Mouse (Mus musculus): Measurements from ENCODE around the gene Nfe2l3. TPM values are rescaled to one million over a fixed set of nuclear protein-coding genes. Genes with fewer than 3 reads are reported as not detected.

The Nfe2l3 gene
- polyA plus RNA-seq, 1 experiment from 2014 or later, result 4.0 TPM

DNA sequence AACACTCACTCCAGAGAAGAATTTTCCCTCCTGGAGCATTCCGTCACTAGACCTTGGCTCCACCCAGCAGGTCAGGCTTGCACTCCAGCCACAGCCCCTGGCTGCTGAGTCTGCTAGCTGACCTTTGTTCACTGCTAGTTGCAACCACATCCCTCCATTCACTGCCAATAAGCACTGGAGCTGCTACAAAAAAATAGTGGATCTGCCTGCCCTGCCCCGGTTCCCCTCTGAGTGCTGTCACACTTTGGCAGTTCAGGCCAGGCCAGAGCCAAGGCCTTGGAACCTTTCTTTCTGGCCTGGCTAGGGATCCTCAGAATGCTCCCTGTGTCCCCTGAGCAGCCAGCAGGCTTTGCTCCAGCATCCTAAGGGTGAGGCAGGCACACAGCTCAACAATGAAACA, 57.3 kb downstream of the Nfe2l3 start:
- Histone ChIP-seq H3K9ac (ENCODE audit: low read length) (no peak overlapping the region), H3K9me3 (replicated peaks; ENCODE audit: control insufficient read depth, low read length) (peaks cover 5% of the 10 kb centered on the region; the same call in 1 of the 2 replicates), H3K4me1 (ENCODE audit: control insufficient read depth, insufficient read depth, low read length) (peaks cover 5% of the 10 kb centered on the region), H3K4me3 (ENCODE audit: low read length) (no peak overlapping the region), H3K4me2 (ENCODE audit: low read depth, low read length) (no peak overlapping the region), H3K36me3 (ENCODE audit: control insufficient read depth, insufficient read depth) (no peaks in the 10 kb centered on the region), H3K27me3 (ENCODE audit: control insufficient read depth, insufficient read depth, low read length) (no peaks in the 10 kb centered on the region), H3K27ac (ENCODE audit: low read length) (peak overlapping the region; percentile 54)
- ATAC-seq (replicated peaks; ENCODE audit: extremely low read depth, insufficient read depth, low FRiP score), result peak; percentile 63; the same call in 1 of the 2 replicates
- WGBS, result 30% methylated on average over 2 of the region's 2 CpGs

DNA sequence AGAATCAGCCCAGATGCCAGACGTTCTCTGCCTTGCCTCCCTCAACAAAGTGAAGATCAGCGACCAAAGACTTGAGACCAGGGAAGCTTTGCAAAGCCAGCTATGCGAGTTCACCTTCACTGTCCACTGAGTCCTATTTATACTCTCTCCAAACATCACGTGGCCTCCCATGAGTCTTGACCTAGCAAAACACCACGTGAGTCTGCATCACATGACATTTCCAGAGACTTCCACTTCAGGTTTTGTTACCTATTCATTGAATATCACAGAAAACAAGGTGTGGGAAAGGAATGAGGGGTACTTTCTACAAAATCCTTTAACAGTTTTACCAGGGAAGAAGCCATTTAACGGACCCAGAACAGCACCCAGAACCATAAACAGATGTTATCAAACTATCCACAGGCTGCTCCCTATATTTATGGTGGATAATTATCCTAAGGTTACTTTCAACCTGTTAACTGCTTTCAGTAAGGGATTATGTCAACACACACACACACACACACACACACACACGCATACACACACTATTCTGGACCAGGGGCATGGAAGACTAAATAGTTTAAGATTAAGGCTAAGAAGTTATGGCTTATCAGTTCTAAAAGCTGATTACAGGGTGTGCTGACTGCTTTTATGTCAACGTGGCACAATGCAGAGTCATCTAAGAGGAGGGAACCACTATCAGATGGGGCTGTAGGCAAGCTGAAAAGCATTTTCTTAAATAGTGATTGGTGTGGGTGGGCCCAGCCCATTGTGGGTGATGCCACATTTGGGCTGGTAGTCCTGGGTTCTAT, 65.0 kb downstream of the Nfe2l3 start:
- H3K4me2 ChIP-seq (ENCODE audit: low read depth, low read length), result no peak overlapping the region
- WGBS, result 52% methylated on average over 8 of the region's 8 CpGs
- ATAC-seq (replicated peaks; ENCODE audit: extremely low read depth, insufficient read depth, low FRiP score), result no peak
- H3K27me3 ChIP-seq (ENCODE audit: control insufficient read depth, insufficient read depth, low read length), result no peaks in the 10 kb centered on the region
- H3K9ac ChIP-seq (ENCODE audit: low read length), result no peak overlapping the region
- H3K9me3 ChIP-seq (replicated peaks; ENCODE audit: control insufficient read depth, low read length), result no peaks in the 10 kb centered on the region
- no peaks in the 10 kb centered on the region for H3K4me1 ChIP-seq (ENCODE audit: control insufficient read depth, insufficient read depth, low read length)
- no peak overlapping the region for H3K27ac ChIP-seq (ENCODE audit: low read length)
- H3K36me3 ChIP-seq (ENCODE audit: control insufficient read depth, insufficient read depth), result no peaks in the 10 kb centered on the region
- no peak overlapping the region for H3K4me3 ChIP-seq (ENCODE audit: low read length)

DNA sequence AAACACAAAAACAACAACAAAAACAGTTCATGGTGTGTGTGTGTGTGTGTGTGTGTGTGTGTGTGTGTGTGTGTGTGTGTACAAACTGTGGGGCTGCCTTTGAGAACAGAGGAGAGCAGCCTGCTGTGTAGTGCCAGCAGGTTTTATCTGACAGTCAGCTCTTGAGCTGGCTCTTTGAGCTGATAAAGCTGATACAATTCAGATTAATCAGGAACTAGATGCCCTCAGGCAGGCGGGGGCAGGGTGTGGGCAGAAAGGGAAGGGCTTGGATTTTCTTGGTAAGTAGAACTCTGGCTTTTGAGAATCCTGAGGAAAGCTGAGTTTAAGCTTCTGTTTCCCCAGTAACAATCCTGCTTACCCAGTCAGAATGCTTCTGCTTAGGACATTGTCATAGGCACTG, 73.2 kb downstream of the Nfe2l3 start:
- 44% methylated on average over 1 of the region's 1 CpGs for WGBS
- ATAC-seq (replicated peaks; ENCODE audit: extremely low read depth, insufficient read depth, low FRiP score), result no peak
- H3K9me3 ChIP-seq (replicated peaks; ENCODE audit: control insufficient read depth, low read length), result no peaks in the 10 kb centered on the region
- H3K9ac ChIP-seq (ENCODE audit: low read length), result no peak overlapping the region
- no peak overlapping the region for H3K4me2 ChIP-seq (ENCODE audit: low read depth, low read length)
- H3K4me3 ChIP-seq (ENCODE audit: low read length), result no peak overlapping the region
- no peaks in the 10 kb centered on the region; the same call in 1 of the 2 replicates for H3K4me1 ChIP-seq (ENCODE audit: control insufficient read depth, insufficient read depth, low read length)
- no peaks in the 10 kb centered on the region for H3K27me3 ChIP-seq (ENCODE audit: control insufficient read depth, insufficient read depth, low read length)
- no peak overlapping the region for H3K27ac ChIP-seq (ENCODE audit: low read length)
- no peaks in the 10 kb centered on the region for H3K36me3 ChIP-seq (ENCODE audit: control insufficient read depth, insufficient read depth)

DNA sequence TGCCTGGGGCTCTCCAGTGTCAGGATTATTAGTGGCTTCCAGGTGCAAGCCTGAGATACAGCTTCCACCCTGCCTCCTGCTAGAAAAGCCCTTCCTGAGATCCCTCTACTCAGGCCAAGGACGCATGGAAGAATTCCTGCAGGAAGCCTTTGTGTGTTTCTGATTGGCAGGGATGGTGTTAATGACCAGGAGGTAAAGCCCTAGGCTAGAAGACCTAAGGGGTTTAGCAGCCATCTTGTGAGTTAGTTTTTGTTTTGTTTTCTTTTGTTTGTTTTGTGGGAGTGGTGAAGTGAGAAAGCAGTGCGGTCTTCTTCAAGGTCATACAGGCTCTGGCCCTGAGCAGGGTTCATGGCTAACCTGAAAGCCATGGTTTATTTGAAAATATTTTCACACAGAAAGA, 75.1 kb downstream of the Nfe2l3 start:
- Histone ChIP-seq H3K27ac (ENCODE audit: low read length) (no peak overlapping the region), H3K4me3 (ENCODE audit: low read length) (no peak overlapping the region), H3K4me1 (ENCODE audit: control insufficient read depth, insufficient read depth, low read length) (no peaks in the 10 kb centered on the region; the same call in 1 of the 2 replicates), H3K4me2 (ENCODE audit: low read depth, low read length) (no peak overlapping the region), H3K9me3 (replicated peaks; ENCODE audit: control insufficient read depth, low read length) (no peaks in the 10 kb centered on the region), H3K36me3 (ENCODE audit: control insufficient read depth, insufficient read depth) (no peaks in the 10 kb centered on the region), H3K27me3 (ENCODE audit: control insufficient read depth, insufficient read depth, low read length) (no peaks in the 10 kb centered on the region), H3K9ac (ENCODE audit: low read length) (no peak overlapping the region)
- no peak for ATAC-seq (replicated peaks; ENCODE audit: extremely low read depth, insufficient read depth, low FRiP score)
- WGBS, result 73% methylated on average over 2 of the region's 2 CpGs

Other genes starting within 250 kb of the Nfe2l3 start
- gene Hnrnpa2b1, start 37.2 kb downstream of the Nfe2l3 start, polyA plus RNA-seq (2015; fragmentation: Nextera tagmentation; extraction: Ambion mirVana), result 1,190 and 1,295 TPM in 2 replicates
- 274 and 321 TPM in 2 replicates for gene Cbx3, start 37.7 kb downstream of the Nfe2l3 start, polyA plus RNA-seq (2015; fragmentation: Nextera tagmentation; extraction: Ambion mirVana)
- 13.5 and 17.2 TPM in 2 replicates for gene Snx10, start 91.2 kb downstream of the Nfe2l3 start, polyA plus RNA-seq (2015; fragmentation: Nextera tagmentation; extraction: Ambion mirVana)

Data from heart, embryonic 16.5 days (tissue).